Comparison of ENCODE assay signal across 16 mouse cellular contexts in the genomic region with DNA sequence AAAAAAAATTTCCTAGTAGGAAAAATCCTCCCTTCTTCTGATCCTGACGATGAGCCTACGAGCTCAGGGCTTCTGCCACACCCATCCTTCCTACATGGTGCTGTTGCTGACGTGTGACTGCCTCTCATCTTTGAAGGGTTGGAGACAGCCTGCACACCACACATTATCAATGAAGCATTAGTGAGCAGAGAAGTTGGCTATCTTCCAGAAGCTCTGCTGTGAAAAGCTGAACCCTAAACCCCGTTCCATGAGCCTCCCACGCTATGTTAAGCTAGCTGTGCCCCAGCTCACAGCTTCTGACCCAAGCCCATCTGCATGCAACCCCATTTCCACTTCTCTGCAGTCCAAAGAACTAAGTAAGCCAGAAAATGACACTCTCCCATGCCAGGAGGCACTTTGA.
A peak's percentile ranks its signal among the peaks of the same experiment; 100 is the strongest.
DNase-seq lines count a peak whose midpoint lies in the region; ATAC-seq and TF ChIP-seq lines count a peak whose summit lies in the region.
"Had no signal": no experiment of that assay in that cellular context is flagged by ENCODE, and none has a peak within 500 bp of the region (broad histone marks: within the 10 kb centered on the region; RNA-seq: fewer than 3 reads in every experiment).

No protein-coding gene starts in this region.

- H3K9me3 ChIP-seq in hindbrain, embryonic 15.5 days: no peaks in the 10 kb centered on the region
- no peaks in the 10 kb centered on the region for H3K9me3 ChIP-seq in hindbrain, embryonic 11.5 days (ENCODE audit: control insufficient read depth, low read length)
- H3K9me3 ChIP-seq in midbrain, embryonic 14.5 days (ENCODE audit: control insufficient read depth, low read length): no peaks in the 10 kb centered on the region
- H3K9me3 ChIP-seq in midbrain, embryonic 15.5 days: no peaks in the 10 kb centered on the region
- no peaks in the 10 kb centered on the region for H3K9me3 ChIP-seq in lung, postnatal 0 days (ENCODE audit: low read length)
- H3K9me3 ChIP-seq: kidney, embryonic 15.5 days; limb, embryonic 15.5 days; midbrain, embryonic 10.5 days; neural tube, embryonic 12.5 days had no signal

- no peaks in the 10 kb centered on the region for H3K27me3 ChIP-seq in hindbrain, embryonic 15.5 days
- H3K27me3 ChIP-seq in hindbrain, embryonic 11.5 days (ENCODE audit: control insufficient read depth, insufficient read depth, low read length): no peaks in the 10 kb centered on the region; the same call in 1 of the 2 replicates
- H3K27me3 ChIP-seq in midbrain, embryonic 14.5 days (ENCODE audit: control insufficient read depth, insufficient read depth, low read length): no peaks in the 10 kb centered on the region
- no peaks in the 10 kb centered on the region for H3K27me3 ChIP-seq in midbrain, embryonic 15.5 days (replicated peaks)
- no peaks in the 10 kb centered on the region for H3K27me3 ChIP-seq in lung, postnatal 0 days (replicated peaks; ENCODE audit: insufficient read depth, low read length)
- H3K27me3 ChIP-seq: kidney, embryonic 15.5 days; limb, embryonic 15.5 days; neural tube, embryonic 12.5 days had no signal

- H3K4me3 ChIP-seq in hindbrain, embryonic 15.5 days: no peak overlapping the region
- no peak overlapping the region for H3K4me3 ChIP-seq in hindbrain, embryonic 11.5 days (ENCODE audit: low read depth, low read length)
- H3K4me3 ChIP-seq in midbrain, embryonic 14.5 days (replicated peaks; ENCODE audit: low read depth, low read length): no peak overlapping the region
- no peak overlapping the region for H3K4me3 ChIP-seq in midbrain, embryonic 15.5 days
- H3K4me3 ChIP-seq in lung, postnatal 0 days (ENCODE audit: low read depth, low read length): no peak overlapping the region
- H3K4me3 ChIP-seq: kidney, embryonic 15.5 days; limb, embryonic 15.5 days; midbrain, embryonic 10.5 days; neural tube, embryonic 12.5 days had no signal

- TF ChIP-seq EP300 in lung, postnatal 0 days (IDR thresholded peaks at IDR 0.05): no peak

- H3K9ac ChIP-seq in hindbrain, embryonic 15.5 days: no peak overlapping the region
- no peak overlapping the region for H3K9ac ChIP-seq in hindbrain, embryonic 11.5 days (ENCODE audit: low read depth, low read length)
- H3K9ac ChIP-seq in midbrain, embryonic 14.5 days (replicated peaks; ENCODE audit: low read length): no peak overlapping the region
- no peak overlapping the region for H3K9ac ChIP-seq in midbrain, embryonic 15.5 days
- H3K9ac ChIP-seq in lung, postnatal 0 days (replicated peaks; ENCODE audit: low read depth): no peak overlapping the region
- H3K9ac ChIP-seq: kidney, embryonic 15.5 days; limb, embryonic 15.5 days; neural tube, embryonic 12.5 days had no signal

- no peak overlapping the region for H3K4me2 ChIP-seq in hindbrain, embryonic 15.5 days
- no peak overlapping the region for H3K4me2 ChIP-seq in hindbrain, embryonic 11.5 days (replicated peaks; ENCODE audit: low read depth, low read length)
- no peak overlapping the region for H3K4me2 ChIP-seq in midbrain, embryonic 14.5 days (ENCODE audit: low read length)
- H3K4me2 ChIP-seq in midbrain, embryonic 15.5 days: no peak overlapping the region
- no peak overlapping the region for H3K4me2 ChIP-seq in lung, postnatal 0 days (replicated peaks; ENCODE audit: low read depth, low read length)
- H3K4me2 ChIP-seq: kidney, embryonic 15.5 days; limb, embryonic 15.5 days; neural tube, embryonic 12.5 days had no signal

- 52% methylated on average over 5 of the region's 5 CpGs for whole genome bisulfite sequencing in hindbrain, embryonic 15.5 days
- 85% methylated on average over 5 of the region's 5 CpGs for WGBS in hindbrain, embryonic 11.5 days
- 58% methylated on average over 5 of the region's 5 CpGs for WGBS in midbrain, embryonic 14.5 days
- 49% methylated on average over 5 of the region's 5 CpGs for WGBS in midbrain, embryonic 15.5 days
- WGBS in lung, postnatal 0 days: 46% methylated on average over 5 of the region's 5 CpGs

- peak; percentile 18 for DNase-seq in cerebellum, adult 9-10 months
- no peak for DNase-seq in cerebellum, postnatal 25 days
- DNase-seq in hindbrain, embryonic 11.5 days (ENCODE audit: low spot score): no peak
- peak; percentile 49 for DNase-seq in midbrain, embryonic 14.5 days
- DNase-seq in lung, postnatal 0 days (ENCODE audit: low spot score): no peak
- DNase-seq: adrenal gland, adult 8-10 months; layer of hippocampus, postnatal 36 days; lung, adult 2 months; thymus, postnatal 25 days had no signal

- no peaks in the 10 kb centered on the region for H3K36me3 ChIP-seq in hindbrain, embryonic 15.5 days
- H3K36me3 ChIP-seq in hindbrain, embryonic 11.5 days (ENCODE audit: control insufficient read depth, insufficient read depth, low read length): no peaks in the 10 kb centered on the region
- no peaks in the 10 kb centered on the region for H3K36me3 ChIP-seq in midbrain, embryonic 14.5 days (ENCODE audit: control insufficient read depth, insufficient read depth, low read length)
- no peaks in the 10 kb centered on the region for H3K36me3 ChIP-seq in midbrain, embryonic 15.5 days (replicated peaks)
- no peaks in the 10 kb centered on the region for H3K36me3 ChIP-seq in lung, postnatal 0 days (ENCODE audit: insufficient read depth, low read length)
- H3K36me3 ChIP-seq: kidney, embryonic 15.5 days; limb, embryonic 15.5 days; midbrain, embryonic 10.5 days; neural tube, embryonic 12.5 days had no signal

- 0 out of 2 replicates have a peak overlapping the region, but pooled peaks have one; percentile 20 for H3K27ac ChIP-seq in hindbrain, embryonic 15.5 days (replicated peaks)
- no peak overlapping the region for H3K27ac ChIP-seq in hindbrain, embryonic 11.5 days (ENCODE audit: low read depth, low read length)
- H3K27ac ChIP-seq in midbrain, embryonic 14.5 days (replicated peaks; ENCODE audit: low read depth, low read length): no peak overlapping the region
- H3K27ac ChIP-seq in midbrain, embryonic 15.5 days: no peak overlapping the region
- no peak overlapping the region for H3K27ac ChIP-seq in lung, postnatal 0 days (ENCODE audit: low read length)
- H3K27ac ChIP-seq: kidney, embryonic 15.5 days; limb, embryonic 15.5 days; midbrain, embryonic 10.5 days; neural tube, embryonic 12.5 days had no signal

- ATAC-seq in hindbrain, embryonic 15.5 days (ENCODE audit: low FRiP score, low read depth): no peak; the same call in 1 of the 2 replicates
- no peak for ATAC-seq in hindbrain, embryonic 11.5 days (ENCODE audit: low FRiP score)
- no peak for ATAC-seq in midbrain, embryonic 14.5 days (ENCODE audit: low FRiP score, low TSS enrichment)
- no peak for ATAC-seq in midbrain, embryonic 15.5 days (replicated peaks)
- peak; percentile 48; the same call in 1 of the 2 replicates for ATAC-seq in megakaryocyte-erythroid progenitor cell, adult 5-6 weeks (replicated peaks; ENCODE audit: low FRiP score, low TSS enrichment, poor library complexity, severe bottlenecking)
- ATAC-seq in lung, postnatal 0 days: no peak

- H3K4me1 ChIP-seq in hindbrain, embryonic 15.5 days (replicated peaks): peaks cover 12% of the 10 kb centered on the region
- H3K4me1 ChIP-seq in hindbrain, embryonic 11.5 days (replicated peaks; ENCODE audit: control insufficient read depth, insufficient read depth, low read length): no peaks in the 10 kb centered on the region
- H3K4me1 ChIP-seq in midbrain, embryonic 14.5 days (ENCODE audit: control insufficient read depth, insufficient read depth, low read length): 0 out of 2 replicates have a peak, but pooled peaks cover 8% of the 10 kb centered on the region
- H3K4me1 ChIP-seq in midbrain, embryonic 15.5 days: peaks cover 4% of the 10 kb centered on the region; the same call in 1 of the 2 replicates
- no peaks in the 10 kb centered on the region for H3K4me1 ChIP-seq in lung, postnatal 0 days (ENCODE audit: insufficient read depth, low read depth, low read length)
- H3K4me1 ChIP-seq: kidney, embryonic 15.5 days; limb, embryonic 15.5 days; neural tube, embryonic 12.5 days had no signal

- no peak for TF ChIP-seq CTCF in lung, postnatal 0 days (IDR thresholded peaks at IDR 0.05)

Comparison
In these comparisons a context has a peak if more than half of its experiments do, and no peak if none do; other contexts are left out.
1. DNase-seq: peak in cerebellum, adult 9-10 months (single experiment) and midbrain, embryonic 14.5 days (single experiment); none in cerebellum, postnatal 25 days (0 of 2), hindbrain, embryonic 11.5 days (single experiment) and lung, postnatal 0 days (single experiment).